Mouse (Mus musculus) forebrain, embryonic 14.5 days (tissue): ENCODE measurements around the gene Ghrh. TPM values are rescaled to one million over a fixed set of nuclear protein-coding genes. Genes with fewer than 3 reads are reported as not detected.

ENCODE experiments used
- ATAC-seq: fragments of 200-750 bp; cut with Nextera tagmentation; 2 replicates; pipeline ENCODE4 v1.8.0; 2017; ENCODE audit warnings: mild to moderate bottlenecking, moderate library complexity
- DNase-seq: peaks from one replicate; pipeline ENCODE4 v3.0.0-alpha.2; 2015; ENCODE audit warnings: low spot score
- H3K27ac ChIP-seq: fragments of 300-500 bp; sonication (generic); 2 replicates; pipeline ENCODE4 v1.5.1; 2014; ENCODE audit warnings: low read depth, mild to moderate bottlenecking, control low read depth, low read length, moderate library complexity
- H3K27me3 ChIP-seq: fragments of 300-500 bp; sonication (generic); replicated peaks from 2 replicates; pipeline ENCODE4 v1.6.1; 2014; ENCODE audit warnings: low read length, control low read depth, mixed read lengths; ENCODE audit not compliant: control insufficient read depth, insufficient read depth
- H3K36me3 ChIP-seq: fragments of 300-500 bp; sonication (generic); 2 replicates; pipeline ENCODE4 v1.6.1; 2014; ENCODE audit warnings: low read length, control low read depth; ENCODE audit not compliant: control insufficient read depth, insufficient read depth
- H3K4me1 ChIP-seq: fragments of 300-500 bp; sonication (generic); 2 replicates; pipeline ENCODE4 v1.6.1; 2014; ENCODE audit warnings: antibody characterized with exemption, low read length, control low read depth; ENCODE audit not compliant: control insufficient read depth, insufficient read depth
- H3K4me2 ChIP-seq: fragments of 300-500 bp; sonication (generic); 2 replicates; pipeline ENCODE4 v1.6.1; 2014; ENCODE audit warnings: mild to moderate bottlenecking, control low read depth, low read length
- H3K4me3 ChIP-seq: fragments of 300-500 bp; sonication (generic); 2 replicates; pipeline ENCODE4 v1.5.1; 2014; ENCODE audit warnings: low read depth, low read length, control low read depth
- H3K9ac ChIP-seq: fragments of 300-500 bp; sonication (generic); 2 replicates; pipeline ENCODE4 v1.6.1; 2014; ENCODE audit warnings: mild to moderate bottlenecking, low read length, control low read depth, moderate library complexity
- H3K9me3 ChIP-seq: fragments of 300-500 bp; sonication (generic); replicated peaks from 2 replicates; pipeline ENCODE4 v1.6.1; 2016; ENCODE audit warnings: low read length, control low read depth, mixed read lengths; ENCODE audit not compliant: control insufficient read depth
- WGBS: fragments of 180-500 bp; shearing (Covaris S2); extraction: QIAGEN DNeasy Blood & Tissue Kit; methylation state at CpG from one replicate; pipeline ENCODE4 v1.1.7; 2014; 5-methylcytosine and 5-hydroxymethylcytosine counted together
- polyA plus RNA-seq: library from polyadenylated mRNA; unstranded; fragments of >200 nt; fragmentation: Nextera tagmentation; extraction: Ambion mirVana; gene quantifications from 2 replicates; pipeline ENCODE4 v1.2.1, GENCODE M21; 2014

Gene Ghrh
- polyA plus RNA-seq, 1 experiment from 2014 or later: 2.5 TPM

- Histone ChIP-seq H3K9ac (no peak overlapping the region), H3K36me3 (no peaks in the 10 kb centered on the region), H3K4me1 (peaks cover 3% of the 10 kb centered on the region; the same call in 1 of the 2 replicates), H3K4me2 (no peak overlapping the region), H3K27ac (no peak overlapping the region), H3K4me3 (no peak overlapping the region), H3K27me3 (no peaks in the 10 kb centered on the region), H3K9me3 (no peaks in the 10 kb centered on the region)
- DNase-seq (no peak), ATAC-seq (no peak)
- 91% methylated on average over 3 of the region's 3 CpGs for WGBS
Measured at GRCm38 (mm10) chr2:157363031-157363430, 15.7 kb upstream of the Ghrh start.

- WGBS: 88% methylated on average over 5 of the region's 5 CpGs
- ATAC-seq (no peak), DNase-seq (no peak)
- Histone ChIP-seq H3K4me3 (no peak overlapping the region), H3K27me3 (no peaks in the 10 kb centered on the region), H3K9ac (no peak overlapping the region), H3K36me3 (no peaks in the 10 kb centered on the region), H3K4me1 (no peaks in the 10 kb centered on the region), H3K4me2 (no peak overlapping the region), H3K27ac (no peak overlapping the region), H3K9me3 (no peaks in the 10 kb centered on the region)
Measured at GRCm38 (mm10) chr2:157360028-157360427, 12.7 kb upstream of the Ghrh start.

GRCm38 (mm10) chr2:157354106-157354505, 6.8 kb upstream of the Ghrh start:
- H3K27ac ChIP-seq: no peak overlapping the region
- no peak overlapping the region for H3K4me2 ChIP-seq
- peaks cover 6% of the 10 kb centered on the region for H3K4me1 ChIP-seq
- H3K9me3 ChIP-seq: no peaks in the 10 kb centered on the region
- 39% methylated on average over 3 of the region's 3 CpGs for WGBS
- H3K4me3 ChIP-seq: no peak overlapping the region
- no peaks in the 10 kb centered on the region for H3K36me3 ChIP-seq
- no peaks in the 10 kb centered on the region for H3K27me3 ChIP-seq
- H3K9ac ChIP-seq: no peak overlapping the region
- ATAC-seq (no peak), DNase-seq (peak; percentile 44)

DNA sequence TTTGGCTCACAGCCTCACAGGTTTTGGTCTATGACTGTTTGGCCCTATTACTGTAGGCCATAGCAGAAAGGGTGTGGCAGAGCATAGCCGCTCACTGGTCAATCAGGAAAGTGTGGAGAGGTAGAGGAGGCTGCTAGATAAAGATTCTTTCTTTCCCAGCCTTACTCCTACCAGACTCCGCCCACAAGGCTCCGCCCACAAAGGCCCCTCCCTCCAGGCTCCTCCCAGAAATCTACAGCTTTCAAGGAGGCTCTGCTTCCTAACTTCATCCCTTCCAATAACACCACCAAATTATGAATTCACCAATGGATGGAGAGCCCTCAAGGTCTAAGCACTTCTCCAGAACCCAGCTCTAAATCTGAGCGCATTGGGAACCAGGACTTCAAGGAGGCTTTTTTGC, 5.9 kb upstream of the Ghrh start:
- 81% methylated on average over 4 of the region's 4 CpGs for WGBS
- Histone ChIP-seq H3K4me1 (peaks cover 14% of the 10 kb centered on the region), H3K9me3 (no peaks in the 10 kb centered on the region), H3K9ac (no peak overlapping the region), H3K27me3 (no peaks in the 10 kb centered on the region), H3K4me3 (no peak overlapping the region), H3K4me2 (no peak overlapping the region), H3K27ac (no peak overlapping the region), H3K36me3 (no peaks in the 10 kb centered on the region)
- ATAC-seq (no peak), DNase-seq (no peak)

GRCm38 (mm10) chr2:157349121-157349778, 1.9 kb upstream of the Ghrh start:
- Histone ChIP-seq H3K4me2 (peak overlapping the region; percentile 37), H3K27ac (peak overlapping the region; percentile 97), H3K9me3 (no peaks in the 10 kb centered on the region), H3K9ac (peak overlapping the region; percentile 35; the same call in 1 of the 2 replicates), H3K4me1 (peaks cover 29% of the 10 kb centered on the region), H3K27me3 (no peaks in the 10 kb centered on the region), H3K4me3 (no peak overlapping the region), H3K36me3 (no peaks in the 10 kb centered on the region)
- ATAC-seq (peak; percentile 13), DNase-seq (peak; percentile 88)
- WGBS: 41% methylated on average over 12 of the region's 12 CpGs

DNA sequence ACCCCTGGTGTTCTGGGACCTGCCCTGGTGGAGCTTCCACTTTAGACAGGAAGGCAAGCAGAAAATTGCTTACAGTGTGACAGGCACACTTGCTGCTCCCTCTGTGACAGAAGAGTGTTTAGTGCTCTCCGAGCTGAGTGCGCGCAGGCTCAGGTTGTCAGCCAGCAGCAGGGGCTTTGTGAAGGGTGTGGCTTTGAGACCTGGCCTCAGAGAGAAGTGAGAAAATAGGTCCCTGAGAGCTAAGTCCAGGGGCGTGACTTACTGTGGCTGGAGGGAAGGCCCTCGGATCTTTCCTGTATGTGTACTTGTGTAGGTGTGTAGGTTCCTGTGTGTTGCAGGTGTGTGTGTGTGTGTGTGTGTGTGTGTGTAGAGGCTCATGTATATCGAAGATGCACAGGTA, 4.0 kb downstream of the Ghrh start:
- no peak for ATAC-seq
- no peak overlapping the region for H3K4me3 ChIP-seq
- DNase-seq: no peak
- H3K27ac ChIP-seq: peak overlapping the region; percentile 92
- H3K4me1 ChIP-seq: peaks cover 47% of the 10 kb centered on the region
- H3K9ac ChIP-seq: peak overlapping the region; percentile 10; the same call in 1 of the 2 replicates
- H3K36me3 ChIP-seq: no peaks in the 10 kb centered on the region
- no peak overlapping the region for H3K4me2 ChIP-seq
- no peaks in the 10 kb centered on the region for H3K27me3 ChIP-seq
- 67% methylated on average over 6 of the region's 6 CpGs for WGBS
- H3K9me3 ChIP-seq: no peaks in the 10 kb centered on the region

DNA sequence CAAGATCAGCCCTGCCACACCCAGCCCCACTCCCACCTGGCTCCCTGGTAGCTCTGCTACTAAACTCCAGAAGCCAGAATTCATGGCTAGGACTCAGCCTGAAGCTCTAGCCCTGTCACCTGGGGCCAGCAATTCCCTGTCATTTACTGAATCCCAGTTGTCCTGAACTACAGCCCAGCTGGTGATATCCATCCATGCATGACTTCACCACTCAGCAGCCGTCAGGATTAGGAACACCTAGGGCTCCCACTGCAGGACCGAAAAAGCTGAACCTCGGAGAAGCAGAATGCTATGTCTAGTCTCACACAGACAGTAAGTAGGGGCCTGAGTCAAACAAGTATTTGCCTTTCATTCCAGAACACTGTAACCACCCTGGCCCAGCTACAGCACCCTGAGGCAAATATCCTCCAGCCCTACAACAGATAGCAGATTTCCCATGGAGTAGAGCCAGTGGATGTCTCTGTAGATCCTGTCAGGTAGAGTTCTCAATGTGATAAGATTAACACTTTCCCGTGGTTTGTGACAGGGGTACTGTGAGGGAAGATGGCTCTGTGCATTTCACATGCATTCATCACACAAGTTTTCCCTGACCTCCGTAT, 4.9 kb downstream of the Ghrh start:
- peak; percentile 37 for DNase-seq
- no peaks in the 10 kb centered on the region for H3K36me3 ChIP-seq
- H3K4me1 ChIP-seq: peaks cover 40% of the 10 kb centered on the region
- peak overlapping the region; percentile 68 for H3K9ac ChIP-seq
- 21% methylated on average over 5 of the region's 5 CpGs for WGBS
- H3K4me2 ChIP-seq: no peak overlapping the region
- H3K9me3 ChIP-seq: no peaks in the 10 kb centered on the region
- H3K27me3 ChIP-seq: no peaks in the 10 kb centered on the region
- no peak for ATAC-seq
- peak overlapping the region; percentile 92 for H3K27ac ChIP-seq
- no peak overlapping the region for H3K4me3 ChIP-seq

DNA sequence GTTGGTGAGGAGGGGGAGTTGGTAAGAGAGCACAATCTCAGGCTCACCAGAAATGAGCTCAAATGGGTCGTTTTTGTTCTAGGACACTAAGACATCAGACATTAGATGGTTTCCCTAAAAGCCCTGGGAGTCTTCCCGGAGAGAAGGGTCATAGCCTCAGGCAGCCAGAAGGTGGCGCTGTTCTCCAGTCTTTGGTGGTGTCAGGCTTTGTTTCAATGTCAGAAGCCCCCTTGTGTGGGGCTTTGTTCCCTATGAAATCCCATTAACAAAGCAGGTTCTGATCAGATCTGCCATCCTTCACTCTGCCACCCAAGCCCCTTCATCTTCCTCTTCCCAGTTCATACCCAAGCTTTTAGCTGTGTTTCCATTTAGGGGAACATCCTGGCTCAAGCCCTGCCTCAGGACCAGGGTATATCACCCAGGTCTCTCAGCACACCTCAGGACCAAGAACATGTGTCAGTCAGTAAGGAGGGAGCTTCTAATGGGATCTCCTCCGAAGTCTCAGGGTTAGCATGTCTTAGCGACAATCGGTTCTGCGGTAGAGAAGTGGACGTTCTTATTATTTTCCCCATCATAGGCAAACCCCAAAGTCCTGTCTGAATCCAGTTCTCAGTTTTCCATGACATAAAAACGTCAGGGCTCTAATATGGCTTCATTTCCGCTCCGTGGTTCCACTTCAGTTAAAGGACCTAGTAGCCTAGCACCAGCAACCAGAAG, 5.6 kb downstream of the Ghrh start:
- peaks cover 36% of the 10 kb centered on the region for H3K4me1 ChIP-seq
- H3K4me2 ChIP-seq: no peak overlapping the region

More for the DNA sequence above, 5.6 kb downstream of the Ghrh start:
- peak overlapping the region; percentile 68 for H3K9ac ChIP-seq
- peak overlapping the region; percentile 92 for H3K27ac ChIP-seq
- ATAC-seq (peak; percentile 62), DNase-seq (peak; percentile 97)
- H3K36me3 ChIP-seq: no peaks in the 10 kb centered on the region
- WGBS: 31% methylated on average over 11 of the region's 11 CpGs
- no peaks in the 10 kb centered on the region for H3K27me3 ChIP-seq
- H3K9me3 ChIP-seq: no peaks in the 10 kb centered on the region
- H3K4me3 ChIP-seq: no peak overlapping the region
